Mouse (Mus musculus) small intestine, adult 2 months (tissue): ENCODE measurements around the gene Zfp13.

Source experiments
- CTCF ChIP-seq: fragments of 200-500 bp; IDR thresholded peaks from 2 replicates; pipeline ENCODE4 v1.5.1; 2012; ENCODE audit warnings: low read depth, mild to moderate bottlenecking, control low read depth, inconsistent platforms, low read length, moderate library complexity, mixed read lengths; ENCODE audit not compliant: insufficient replicate concordance, insufficient read length; ENCODE audit errors: extremely low read depth
- POLR2A ChIP-seq: fragments of 200-500 bp; IDR thresholded peaks from 2 replicates; pipeline ENCODE4 v1.6.1; 2012; ENCODE audit warnings: low read depth, mild to moderate bottlenecking, control low read depth, inconsistent platforms, low read length, moderate library complexity

- peak; percentile 6; the same call in 1 of the 2 replicates for TF ChIP-seq CTCF
- no peak for TF ChIP-seq POLR2A
Observed at GRCm38 (mm10) chr17:23571084-23571483, 28.2 kb downstream of the Zfp13 start.
